Mouse (Mus musculus): ENCODE results near the gene Rnase11. TPM values are rescaled to one million over a fixed set of nuclear protein-coding genes. Genes with fewer than 3 reads are reported as not detected.

Rnase11 gene
- not detected for polyA plus RNA-seq (2014; fragmentation: Illumina TruSeq; extraction: RNeasy Lipid Tissue Mini Kit (QIAGEN cat#74804); ENCODE audit: low replicate concordance)

DNA sequence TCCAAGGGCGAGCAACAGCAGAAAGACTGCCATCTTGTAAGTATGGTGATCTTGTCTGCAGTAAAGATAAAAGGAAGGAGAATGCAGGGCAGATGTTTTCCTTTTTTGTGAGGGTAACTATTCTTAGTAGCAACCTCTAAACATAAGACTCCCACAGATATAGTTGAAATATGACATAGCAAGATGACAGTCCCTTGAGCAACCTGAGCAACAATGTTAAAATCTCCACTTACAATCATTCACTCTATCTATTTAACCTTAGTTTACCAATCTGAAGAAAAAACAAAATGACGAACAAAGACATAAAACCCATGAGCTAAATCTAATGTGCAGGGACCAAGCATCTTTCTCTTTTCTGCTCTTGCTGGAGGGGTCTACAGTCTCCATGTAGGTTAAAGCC, at the start of gene Rnase11:
Rnase11 (minus strand) TSS at position 101 of the 400 bp plus-strand sequence.

DNA sequence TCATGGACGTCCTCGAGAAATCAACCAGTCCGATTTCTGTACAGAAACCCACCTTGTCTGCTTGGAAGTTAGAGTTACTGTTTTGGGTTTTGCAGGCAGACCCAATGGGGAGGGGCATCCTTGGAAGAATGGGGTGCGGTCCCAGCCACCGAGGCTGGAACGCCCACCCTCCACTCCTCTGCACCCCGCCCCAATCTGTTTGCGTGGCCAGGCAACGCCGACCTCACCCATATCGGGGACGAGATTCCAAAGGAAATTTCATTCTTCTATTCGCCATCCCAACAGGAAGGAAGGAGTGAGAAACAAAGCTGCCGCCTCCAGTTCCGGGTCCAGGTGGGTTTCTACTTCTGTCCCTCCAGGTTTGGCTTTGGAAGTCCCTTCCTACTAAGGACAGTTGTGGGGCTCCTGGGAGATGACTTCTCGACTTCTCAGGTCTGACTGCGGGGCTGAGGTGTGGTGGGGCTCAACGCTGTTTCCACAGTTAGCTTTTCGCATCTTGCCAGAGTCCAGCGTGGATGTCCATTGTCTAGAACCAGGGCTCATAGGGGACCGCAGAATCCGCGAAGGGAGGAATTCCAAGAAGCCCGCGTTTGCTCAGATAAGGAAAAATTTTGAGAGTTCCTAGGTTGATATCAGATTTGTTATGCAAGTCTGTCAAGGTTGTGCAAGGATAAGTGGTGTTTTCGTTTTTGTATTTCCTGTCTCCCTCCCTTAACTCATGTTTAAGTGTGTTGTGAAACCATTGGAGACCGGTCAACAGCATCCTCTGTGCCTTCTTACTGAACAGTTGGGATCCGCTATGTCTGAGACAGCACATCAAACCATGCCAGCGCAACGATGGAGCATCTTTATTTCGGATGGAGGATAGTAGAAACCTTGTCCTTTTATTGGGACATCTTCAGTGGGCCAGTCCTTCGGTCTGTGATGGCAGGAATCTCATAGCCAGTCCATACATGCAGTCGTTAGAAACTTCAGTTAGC, 41.2 kb upstream of the Rnase11 start, which contains the start of the genes Rnase4 and Ang:
Rnase4 (plus strand) TSS at position 157 of the 980 bp plus-strand sequence.
Ang (plus strand) TSS at position 230 of the 980 bp plus-strand sequence.

DNA sequence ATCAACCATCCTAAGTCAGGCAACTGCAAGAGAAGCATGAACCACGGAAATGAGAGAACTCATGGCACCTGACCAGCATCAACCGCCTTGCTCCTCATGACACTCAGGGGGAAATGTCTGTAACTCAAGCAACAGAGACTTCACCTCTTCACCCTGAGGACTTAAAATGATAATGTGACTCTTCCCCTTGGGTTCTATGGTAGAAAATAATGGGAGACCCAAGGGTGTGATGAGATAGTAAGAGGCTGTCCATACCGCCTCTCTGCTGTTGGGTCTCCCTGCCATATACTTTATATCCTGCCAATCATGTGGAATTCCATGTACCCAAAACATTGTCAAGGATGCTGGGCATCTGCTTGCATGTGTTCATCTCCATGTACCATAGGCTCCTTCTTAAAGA, 24.4 kb upstream of the Rnase11 start, which contains the start of gene Olfr750:
Olfr750 (minus strand) TSS at position 101 of the 400 bp plus-strand sequence.

DNA sequence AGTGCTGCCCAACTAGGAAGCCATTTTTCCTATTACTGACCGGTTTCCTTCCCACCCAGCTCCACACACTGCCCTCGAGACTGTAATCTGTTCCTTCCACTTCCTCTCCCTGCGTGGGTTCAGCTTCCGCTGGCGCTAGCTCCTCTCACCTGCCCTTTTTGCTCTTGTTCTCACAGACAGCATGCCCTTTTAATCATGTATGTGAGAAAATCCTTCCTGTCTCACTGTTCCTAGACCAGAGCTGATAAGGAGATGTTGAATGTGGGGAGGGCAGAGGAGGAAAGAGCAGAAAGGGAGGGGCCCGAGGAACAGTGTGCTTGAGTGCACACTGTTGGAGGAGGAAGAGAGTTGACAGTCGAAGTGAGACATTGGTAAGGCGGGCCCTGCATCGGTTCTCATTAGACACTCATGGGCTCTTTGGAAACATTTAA, 7.5 kb upstream of the Rnase11 start, which contains the start of gene Rnase12:
Rnase12 (minus strand) TSS at position 261 of the 431 bp plus-strand sequence.

DNA sequence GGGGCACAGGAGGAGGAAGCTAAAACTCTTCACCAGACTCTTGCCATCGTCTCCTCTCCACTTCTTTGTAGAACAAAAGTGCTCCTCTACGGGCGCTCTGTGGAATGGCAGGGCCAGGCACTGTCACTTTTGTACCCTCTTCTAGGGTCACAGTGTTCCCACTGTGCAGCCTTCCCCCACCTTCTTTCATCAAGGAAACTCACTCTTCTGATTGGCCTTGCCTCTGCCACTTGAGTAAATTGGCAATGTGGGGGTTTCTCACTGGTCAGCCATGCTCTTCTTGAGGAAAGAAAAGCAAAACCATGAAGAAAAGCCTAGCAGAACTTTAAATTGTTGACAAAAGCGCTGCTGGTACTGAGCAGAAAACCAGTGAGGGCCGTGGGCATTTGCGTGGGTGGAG, 8.2 kb downstream of the Rnase11 start, which contains the start of gene Rnase9:
Rnase9 (minus strand) TSS at position 101 of the 400 bp plus-strand sequence.

DNA sequence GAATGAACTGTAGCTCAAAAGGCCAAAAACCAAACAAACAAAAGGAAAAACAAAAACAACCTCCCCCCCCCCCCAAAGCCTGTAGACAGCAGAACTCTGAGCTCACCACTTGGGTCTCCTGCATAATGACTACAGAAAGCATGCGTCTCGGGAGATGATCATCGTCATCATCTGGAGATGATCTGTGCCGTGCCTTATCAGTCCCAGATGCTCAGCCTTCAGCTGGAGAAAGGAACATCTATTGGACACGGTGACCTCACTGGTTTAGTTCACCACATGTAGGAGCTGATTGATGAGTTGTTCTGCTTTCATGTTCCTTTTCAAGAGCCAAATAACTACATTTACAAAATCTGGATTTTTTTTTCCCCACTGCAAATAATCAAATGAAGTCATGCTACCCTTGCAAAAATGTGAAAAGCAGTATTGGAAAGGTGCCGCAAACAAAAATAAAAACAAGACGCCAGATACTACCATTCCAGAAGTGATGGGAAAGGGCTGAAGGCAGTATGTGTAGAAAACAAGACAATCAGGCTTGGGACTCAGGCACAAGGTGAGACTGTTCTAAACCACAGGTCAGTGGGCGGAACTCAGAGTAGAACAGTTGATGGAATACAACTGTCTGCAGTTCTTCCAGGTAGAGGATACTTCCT, 42.7 kb downstream of the Rnase11 start, which contains the start of gene Rnase10:
Rnase10 (plus strand) TSS at position 600 of the 650 bp plus-strand sequence.

Other genes starting within 250 kb of the Rnase11 start
- gene Ccnb1ip1, start 242.4 kb downstream of the Rnase11 start, polyA plus RNA-seq (2014; fragmentation: Illumina TruSeq; extraction: RNeasy Lipid Tissue Mini Kit (QIAGEN cat#74804); ENCODE audit: low replicate concordance) = not detected
- gene Parp2, start 242.3 kb downstream of the Rnase11 start, polyA plus RNA-seq (2014; fragmentation: Illumina TruSeq; extraction: RNeasy Lipid Tissue Mini Kit (QIAGEN cat#74804); ENCODE audit: low replicate concordance) = 40.6 TPM
- 55.9 TPM for gene Tep1, start 179.6 kb downstream of the Rnase11 start, polyA plus RNA-seq (2014; fragmentation: Illumina TruSeq; extraction: RNeasy Lipid Tissue Mini Kit (QIAGEN cat#74804); ENCODE audit: low replicate concordance)
- 5.5 TPM for gene Klhl33, start 152.7 kb downstream of the Rnase11 start, polyA plus RNA-seq (2014; fragmentation: Illumina TruSeq; extraction: RNeasy Lipid Tissue Mini Kit (QIAGEN cat#74804); ENCODE audit: low replicate concordance)
- gene Osgep, start 125.3 kb downstream of the Rnase11 start, polyA plus RNA-seq (2014; fragmentation: Illumina TruSeq; extraction: RNeasy Lipid Tissue Mini Kit (QIAGEN cat#74804); ENCODE audit: low replicate concordance) = 6.3 TPM
- gene Apex1, start 125.2 kb downstream of the Rnase11 start, polyA plus RNA-seq (2014; fragmentation: Illumina TruSeq; extraction: RNeasy Lipid Tissue Mini Kit (QIAGEN cat#74804); ENCODE audit: low replicate concordance) = 6.1 TPM
- 9.2 TPM for gene Pip4p1, start 119.3 kb downstream of the Rnase11 start, polyA plus RNA-seq (2014; fragmentation: Illumina TruSeq; extraction: RNeasy Lipid Tissue Mini Kit (QIAGEN cat#74804); ENCODE audit: low replicate concordance)
- gene Pnp, start 119.1 kb downstream of the Rnase11 start, polyA plus RNA-seq (2014; fragmentation: Illumina TruSeq; extraction: RNeasy Lipid Tissue Mini Kit (QIAGEN cat#74804); ENCODE audit: low replicate concordance) = 250 TPM
- not detected for gene Gm49342, start 105.6 kb downstream of the Rnase11 start, polyA plus RNA-seq (2014; fragmentation: Illumina TruSeq; extraction: RNeasy Lipid Tissue Mini Kit (QIAGEN cat#74804); ENCODE audit: low replicate concordance)
- gene Pnp2, start 94.2 kb downstream of the Rnase11 start, polyA plus RNA-seq (2014; fragmentation: Illumina TruSeq; extraction: RNeasy Lipid Tissue Mini Kit (QIAGEN cat#74804); ENCODE audit: low replicate concordance) = 51.2 TPM
- not detected for gene Rnase10, start 42.4 kb downstream of the Rnase11 start, polyA plus RNA-seq (2014; fragmentation: Illumina TruSeq; extraction: RNeasy Lipid Tissue Mini Kit (QIAGEN cat#74804); ENCODE audit: low replicate concordance)
- not detected for gene Rnase9, start 8.3 kb downstream of the Rnase11 start, polyA plus RNA-seq (2014; fragmentation: Illumina TruSeq; extraction: RNeasy Lipid Tissue Mini Kit (QIAGEN cat#74804); ENCODE audit: low replicate concordance)
- gene Rnase12, start 7.5 kb upstream of the Rnase11 start, polyA plus RNA-seq (2014; fragmentation: Illumina TruSeq; extraction: RNeasy Lipid Tissue Mini Kit (QIAGEN cat#74804); ENCODE audit: low replicate concordance) = not detected
- not detected for gene Olfr750, start 24.3 kb upstream of the Rnase11 start, polyA plus RNA-seq (2014; fragmentation: Illumina TruSeq; extraction: RNeasy Lipid Tissue Mini Kit (QIAGEN cat#74804); ENCODE audit: low replicate concordance)
- gene Rnase4, start 40.9 kb upstream of the Rnase11 start, polyA plus RNA-seq (2014; fragmentation: Illumina TruSeq; extraction: RNeasy Lipid Tissue Mini Kit (QIAGEN cat#74804); ENCODE audit: low replicate concordance) = 270 TPM
- 15.4 TPM for gene Ang, start 41.0 kb upstream of the Rnase11 start, polyA plus RNA-seq (2014; fragmentation: Illumina TruSeq; extraction: RNeasy Lipid Tissue Mini Kit (QIAGEN cat#74804); ENCODE audit: low replicate concordance)
- gene Eddm3b, start 64.3 kb upstream of the Rnase11 start, polyA plus RNA-seq (2014; fragmentation: Illumina TruSeq; extraction: RNeasy Lipid Tissue Mini Kit (QIAGEN cat#74804); ENCODE audit: low replicate concordance) = not detected
- gene Rnase6, start 73.7 kb upstream of the Rnase11 start, polyA plus RNA-seq (2014; fragmentation: Illumina TruSeq; extraction: RNeasy Lipid Tissue Mini Kit (QIAGEN cat#74804); ENCODE audit: low replicate concordance) = 16.6 TPM
- 1,041 TPM for gene Rnase1, start 96.6 kb upstream of the Rnase11 start, polyA plus RNA-seq (2014; fragmentation: Illumina TruSeq; extraction: RNeasy Lipid Tissue Mini Kit (QIAGEN cat#74804); ENCODE audit: low replicate concordance)
- gene Rnase2b, start 112.1 kb upstream of the Rnase11 start, polyA plus RNA-seq (2014; fragmentation: Illumina TruSeq; extraction: RNeasy Lipid Tissue Mini Kit (QIAGEN cat#74804); ENCODE audit: low replicate concordance) = not detected
- not detected for gene Ang2, start 149.0 kb upstream of the Rnase11 start, polyA plus RNA-seq (2014; fragmentation: Illumina TruSeq; extraction: RNeasy Lipid Tissue Mini Kit (QIAGEN cat#74804); ENCODE audit: low replicate concordance)
- gene Ear14, start 153.2 kb upstream of the Rnase11 start, polyA plus RNA-seq (2014; fragmentation: Illumina TruSeq; extraction: RNeasy Lipid Tissue Mini Kit (QIAGEN cat#74804); ENCODE audit: low replicate concordance) = not detected
- not detected for gene Rnase2a, start 205.9 kb upstream of the Rnase11 start, polyA plus RNA-seq (2014; fragmentation: Illumina TruSeq; extraction: RNeasy Lipid Tissue Mini Kit (QIAGEN cat#74804); ENCODE audit: low replicate concordance)

Measured in small intestine, adult 10 weeks (tissue).